Mouse (Mus musculus) layer of hippocampus, adult 9-10 months (tissue): ENCODE measurements at regions not wholly inside any gene's neighbourhood (a gene's known extent, or its start where the extent isn't known, plus 50 kb on each side); places are given as distances from the start of the nearest gene placed in this dataset.
"Not testable (repeated sequence)": the region's sequence is repeated elsewhere in the genome, so short reads cannot be mapped to it uniquely, and the experiment has no call there.

Experiments
- DNase-seq: peaks from one replicate; pipeline ENCODE4 v3.0.0; 2022; ENCODE audit warnings: low spot score

DNA sequence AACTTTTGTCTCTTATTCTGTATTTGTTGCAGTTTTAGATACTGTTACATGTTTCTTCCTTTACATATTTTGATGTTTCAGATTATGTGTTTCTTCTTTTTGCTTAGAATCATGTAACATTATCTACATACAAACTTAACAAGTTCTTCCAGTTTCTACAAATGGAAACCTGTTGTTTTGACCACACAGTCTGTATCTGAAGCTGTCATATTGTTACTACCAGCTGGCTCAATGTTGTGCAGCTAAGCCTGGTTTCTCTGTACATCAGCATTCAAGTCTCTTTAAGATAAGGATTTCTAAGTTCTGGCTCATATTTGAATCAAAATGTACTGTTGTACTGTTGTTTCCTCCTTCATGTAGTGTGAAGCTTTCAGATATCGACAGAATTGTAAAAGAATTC is 65.4 kb upstream of the Vps41 start:
- no peak for DNase-seq

GRCm38 (mm10) chr13:18614763-18615616 is 102.1 kb upstream of the Vps41 start:
- no peak for DNase-seq

DNA sequence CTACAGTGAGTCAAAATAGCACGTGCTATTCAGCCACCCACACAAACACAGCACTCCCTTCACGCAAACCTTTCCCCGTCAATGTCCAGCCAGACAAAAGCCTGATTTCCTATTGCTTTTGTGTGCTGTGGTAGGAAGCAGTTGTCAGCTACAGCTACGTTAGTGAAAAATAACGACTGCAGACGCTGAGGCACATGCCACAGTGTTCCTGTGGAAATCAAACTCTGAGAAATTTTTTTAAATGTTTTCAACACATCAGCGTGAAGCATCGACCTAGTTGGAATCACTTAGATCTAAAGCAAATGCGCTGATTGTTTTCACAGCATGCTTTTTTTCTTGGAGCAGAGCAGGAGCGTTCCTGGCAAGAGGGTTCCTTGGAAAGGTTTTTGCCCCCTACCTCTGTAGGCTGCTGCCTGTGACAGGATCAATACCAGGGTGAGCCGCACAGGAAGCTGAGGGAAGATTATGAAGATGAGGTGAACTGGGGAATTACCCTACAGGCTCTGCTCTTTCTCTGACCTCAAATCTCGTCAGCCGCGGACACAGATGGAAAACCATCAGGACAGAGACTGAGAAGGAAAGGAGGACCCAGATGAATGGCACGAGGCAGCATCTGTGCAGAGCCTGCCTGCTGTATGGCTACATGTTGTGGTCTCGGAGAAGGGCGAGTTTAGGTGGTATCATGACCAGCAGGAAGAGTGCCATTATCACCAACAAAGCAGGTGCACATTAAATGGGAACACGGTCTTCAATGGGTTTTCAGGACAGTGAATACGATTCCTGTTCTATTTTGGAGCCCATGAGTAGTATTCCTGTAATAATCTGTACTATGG is 136.2 kb upstream of the Vps41 start:
- DNase-seq = no peak

DNA sequence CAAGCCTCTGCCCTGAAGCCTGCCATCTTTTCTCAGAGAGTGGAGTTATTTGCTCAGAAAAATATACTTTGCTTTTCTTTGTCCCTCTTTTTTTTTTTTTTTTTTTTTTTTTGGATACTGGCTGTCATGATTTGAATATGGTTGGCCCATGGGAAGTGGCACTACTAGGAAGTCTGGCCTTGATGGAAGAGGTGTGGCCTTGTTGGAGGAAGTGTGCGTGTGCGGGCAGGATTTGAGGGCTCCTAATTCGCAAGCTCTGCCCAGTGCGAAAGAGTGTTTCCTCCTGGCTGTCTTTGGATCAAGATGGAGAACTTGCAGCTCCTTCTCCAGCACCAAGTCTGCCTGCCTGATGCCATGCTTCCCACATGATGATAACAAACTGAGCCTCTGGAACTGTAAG is 141.1 kb upstream of the Vps41 start:
- no peak for DNase-seq

DNA sequence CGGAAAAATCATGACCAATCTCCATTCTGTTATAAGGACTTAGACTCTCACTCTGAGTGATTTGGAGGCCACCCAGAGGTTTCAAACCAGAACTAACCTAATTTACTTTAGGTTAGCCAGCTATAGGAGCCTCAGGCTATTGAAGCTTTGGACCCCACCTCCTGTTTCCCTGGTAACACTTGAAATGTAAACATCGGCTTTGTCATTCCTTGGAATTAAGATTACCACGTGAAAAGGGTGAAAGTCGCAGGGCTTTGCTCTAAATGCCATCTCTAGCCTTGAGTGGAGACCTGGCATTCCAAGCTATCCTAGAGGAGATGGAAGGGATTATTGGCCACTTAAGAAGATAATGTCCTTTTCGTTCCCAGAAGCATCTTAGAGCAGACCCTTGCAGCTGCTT is 141.5 kb upstream of the Vps41 start:
- no peak for DNase-seq

GRCm38 (mm10) chr13:18542032-18542431 is 144.5 kb upstream of the Pou6f2 start:
- not testable (repeated sequence) for DNase-seq

GRCm38 (mm10) chr13:18530509-18530908 is 133.0 kb upstream of the Pou6f2 start:
- no peak for DNase-seq

DNA sequence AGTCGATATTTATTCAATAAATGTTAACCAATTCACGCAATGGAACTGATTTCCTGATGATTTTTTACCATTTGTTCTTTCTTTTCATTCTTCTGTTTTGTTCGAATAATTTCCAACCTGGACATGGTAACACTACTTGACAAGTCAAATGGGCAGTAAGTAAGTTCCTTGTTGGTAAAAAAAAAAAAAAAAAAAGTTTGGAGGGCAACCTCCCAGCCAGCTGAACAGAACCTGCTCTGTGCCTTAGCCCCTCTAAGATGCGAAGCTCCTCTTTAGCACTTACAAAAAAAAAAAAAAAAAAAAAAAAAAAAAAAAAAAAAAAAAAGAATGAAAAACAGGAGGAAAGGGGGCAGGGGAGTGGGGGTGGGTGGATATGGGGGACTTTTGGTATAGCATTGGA is 100.7 kb upstream of the Pou6f2 start:
- no peak for DNase-seq

DNA sequence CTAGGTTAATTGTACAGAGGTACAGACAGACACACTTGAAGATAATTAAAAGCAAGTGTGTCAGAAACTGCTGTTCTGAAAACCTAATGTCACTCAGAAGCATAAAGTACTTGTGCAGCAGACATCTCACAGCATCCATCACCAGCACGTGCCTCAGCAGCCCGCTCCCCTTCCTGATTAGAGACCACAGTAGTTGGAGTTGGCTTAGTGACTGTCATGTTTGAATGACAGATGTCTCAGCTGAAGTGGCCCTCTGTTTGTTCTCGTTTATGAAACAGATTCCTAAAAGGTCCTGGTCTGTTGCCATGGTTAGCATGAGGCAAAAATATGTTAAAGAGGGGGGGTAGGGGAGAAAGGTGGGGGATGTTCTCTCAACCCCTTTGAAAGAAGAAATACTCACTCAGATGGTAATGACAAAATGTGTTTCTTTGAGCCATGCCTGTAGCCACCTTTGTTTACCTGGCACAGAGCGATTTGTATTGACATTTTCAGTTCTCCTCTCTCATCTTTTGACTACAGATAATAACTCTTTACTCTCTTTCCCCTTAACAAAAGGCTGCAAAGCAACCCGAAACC is 100.2 kb upstream of the Pou6f2 start:
- DNase-seq = no peak

- DNase-seq = no peak
These were observed 97.7 kb upstream of the Pou6f2 start for GRCm38 (mm10) chr13:18495021-18495811.

DNA sequence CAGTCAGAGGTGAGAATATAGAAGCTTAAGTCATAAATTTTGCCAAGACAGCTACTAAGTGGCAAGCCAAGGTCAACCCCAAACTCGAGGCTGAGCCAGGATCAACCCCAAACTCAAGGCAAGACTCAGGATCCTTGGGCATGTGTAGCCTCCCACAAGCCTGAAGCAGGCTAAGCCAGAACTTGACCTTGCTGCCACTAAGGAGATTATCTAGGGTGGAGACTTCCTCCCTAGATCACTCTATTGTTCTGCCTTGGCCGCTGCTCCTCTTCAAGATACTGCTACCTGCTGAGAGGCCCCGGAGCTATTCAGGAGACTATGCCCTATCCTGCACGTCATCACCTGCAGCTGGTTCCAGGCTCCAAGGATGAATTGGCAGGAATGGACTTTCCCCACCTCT is 88.3 kb upstream of the Pou6f2 start:
- DNase-seq = not testable (repeated sequence)

- no peak for DNase-seq
These were observed 87.6 kb upstream of the Pou6f2 start for GRCm38 (mm10) chr13:18485080-18485479.

GRCm38 (mm10) chr13:18476311-18476710 is 78.8 kb upstream of the Pou6f2 start:
- DNase-seq = peak; percentile 22

- DNase-seq = no peak
These were observed 74.0 kb upstream of the Pou6f2 start for GRCm38 (mm10) chr13:18471534-18471933.

GRCm38 (mm10) chr13:18465921-18466320 is 68.4 kb upstream of the Pou6f2 start:
- no peak for DNase-seq

DNA sequence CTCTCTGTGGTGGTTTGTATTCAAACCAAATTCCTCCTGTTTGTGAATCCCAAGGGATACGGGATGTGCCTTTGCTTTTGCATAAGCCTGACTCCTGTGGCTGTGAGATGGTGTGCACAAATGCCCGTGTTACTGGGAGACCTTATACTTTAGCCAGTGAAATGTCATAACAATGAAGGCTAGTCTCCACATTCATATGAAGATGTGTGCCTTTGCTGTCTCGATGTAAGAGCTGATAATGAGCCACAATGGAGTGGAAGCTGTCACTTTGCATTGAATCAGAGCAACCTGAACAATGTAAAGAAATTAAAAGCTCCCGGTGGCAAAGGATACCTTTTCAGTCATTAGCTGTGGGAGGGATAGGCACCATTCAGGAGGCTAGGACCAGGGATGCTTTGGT is 64.7 kb upstream of the Pou6f2 start:
- DNase-seq = no peak

- no peak for DNase-seq
These were observed 60.1 kb upstream of the Pou6f2 start for GRCm38 (mm10) chr13:18457337-18458236.
